Mouse (Mus musculus) lung, adult 18-20 months (tissue): ENCODE measurements around the gene Rbpms2.

Source experiments
- DNase-seq, 2 experiments: peaks; one replicate each; pipeline ENCODE4 v3.0.0; 2022; ENCODE audit warnings: mixed read lengths in 2 of 2

The Rbpms2 gene

DNA sequence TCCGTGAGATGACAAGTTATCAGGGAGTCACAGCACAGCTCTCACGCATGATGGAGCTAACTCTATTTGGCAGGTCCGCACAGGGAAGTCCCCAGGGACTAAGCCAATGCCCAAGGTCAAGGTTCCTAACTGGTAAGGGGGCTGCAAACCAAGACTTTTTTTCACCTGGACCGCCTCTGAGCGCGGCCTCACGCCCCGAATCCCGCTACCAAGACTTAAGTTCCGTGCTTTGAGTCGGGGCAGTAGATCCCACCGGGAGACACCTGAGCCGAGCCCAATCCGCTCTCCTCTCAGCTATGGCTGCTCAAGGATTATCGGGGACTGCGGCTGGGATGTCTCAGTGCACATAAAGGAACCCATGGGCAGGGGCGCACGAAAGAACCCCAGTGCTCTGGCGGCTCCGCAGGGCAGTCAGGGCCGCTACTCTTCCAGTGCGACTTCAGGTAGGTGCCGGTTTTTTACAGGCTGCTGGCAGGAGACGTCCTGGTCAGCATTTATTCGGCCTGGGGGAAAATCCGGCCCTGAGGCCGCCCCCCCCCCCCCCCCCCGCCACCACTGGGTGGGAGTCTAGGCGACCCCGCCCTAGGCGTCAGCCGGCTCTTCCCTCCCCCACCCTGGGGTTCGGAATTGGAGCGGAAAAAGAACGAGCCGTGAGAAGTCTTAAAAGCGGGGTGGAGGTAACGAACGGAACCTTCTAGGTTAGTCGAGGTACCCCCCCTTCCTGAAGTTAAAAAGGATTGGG, at the start of gene Rbpms2:
TSS of gene Rbpms2 (plus strand) at position 624 of the 742 bp plus-strand sequence.
- peak; percentile 29 to 44 for DNase-seq

DNA sequence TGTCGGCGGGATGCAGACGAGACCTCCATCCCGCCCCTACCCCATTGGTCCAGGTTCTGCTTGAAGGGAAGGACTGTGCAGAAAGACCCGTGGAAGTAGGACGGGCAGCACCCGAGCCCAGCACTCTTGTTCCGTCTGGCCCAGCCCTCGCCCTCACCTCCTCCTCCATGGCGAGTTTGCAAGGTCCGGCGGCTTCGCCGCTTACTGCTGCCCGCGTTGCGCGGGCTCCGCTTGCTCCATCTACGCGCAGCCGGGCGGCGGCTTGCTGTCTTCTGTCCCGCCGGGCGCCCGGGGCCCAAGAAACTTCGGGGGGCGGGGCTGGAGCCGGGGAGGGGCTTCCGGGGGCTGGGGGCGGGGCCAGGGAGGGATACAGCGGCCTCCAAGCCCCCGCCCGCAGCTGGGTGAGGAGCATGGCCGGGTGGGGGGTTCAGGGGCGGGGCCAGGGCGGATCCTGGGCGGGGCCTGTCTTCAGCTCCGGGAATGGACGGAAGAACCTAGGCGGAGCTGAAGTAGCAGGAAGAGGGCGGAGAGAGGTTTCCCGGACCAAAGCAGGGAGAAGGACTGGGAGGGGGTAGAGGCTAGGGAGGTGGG, 49.6 kb upstream of the Rbpms2 start, which contains the start of gene Plekho2:
TSS of gene Plekho2 (minus strand) at position 260 of the 591 bp plus-strand sequence.
- peak; percentile 93 to 96 for DNase-seq

DNA sequence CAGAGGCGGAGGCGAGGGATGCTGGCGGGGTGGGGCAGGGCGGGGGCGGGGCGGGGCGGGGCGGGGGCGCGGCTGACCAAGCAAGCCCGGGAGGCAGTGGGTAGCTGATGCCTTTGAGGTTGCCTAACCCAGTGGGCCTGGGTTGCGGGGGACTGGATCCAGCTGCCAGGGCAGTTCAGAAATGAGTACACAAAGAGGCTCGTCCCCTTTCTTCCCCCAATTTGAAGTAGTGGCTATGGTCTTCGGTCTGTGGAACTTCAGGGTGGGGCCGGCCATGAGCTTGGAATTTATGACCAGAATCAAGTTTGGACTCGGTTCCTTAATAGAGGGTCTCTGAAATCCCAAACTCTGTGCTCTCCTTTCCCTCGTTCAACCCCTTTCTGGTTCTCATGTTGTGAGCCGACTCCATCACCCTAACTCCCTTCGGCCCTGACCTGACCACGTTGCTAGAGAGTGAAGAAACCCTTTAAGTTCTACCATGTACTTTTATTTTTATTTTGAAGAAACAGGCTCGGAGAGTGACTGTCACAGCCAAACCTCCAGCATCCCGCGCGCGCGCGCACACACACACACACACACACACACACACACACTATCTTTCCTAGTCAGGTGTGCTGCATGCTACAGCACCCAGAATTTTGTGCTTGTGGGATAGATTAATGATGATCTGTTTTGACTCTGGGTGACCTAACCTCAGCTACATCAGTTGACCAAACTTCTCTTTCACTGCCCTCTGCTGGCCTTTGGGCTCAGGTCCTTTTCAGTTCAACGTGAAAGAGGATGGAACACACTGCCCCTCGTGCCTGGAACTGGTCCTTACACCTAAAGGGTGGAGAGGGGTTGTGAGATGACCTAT, 48.8 kb upstream of the Rbpms2 start:
- peak; percentile 90 to 93 for DNase-seq

DNA sequence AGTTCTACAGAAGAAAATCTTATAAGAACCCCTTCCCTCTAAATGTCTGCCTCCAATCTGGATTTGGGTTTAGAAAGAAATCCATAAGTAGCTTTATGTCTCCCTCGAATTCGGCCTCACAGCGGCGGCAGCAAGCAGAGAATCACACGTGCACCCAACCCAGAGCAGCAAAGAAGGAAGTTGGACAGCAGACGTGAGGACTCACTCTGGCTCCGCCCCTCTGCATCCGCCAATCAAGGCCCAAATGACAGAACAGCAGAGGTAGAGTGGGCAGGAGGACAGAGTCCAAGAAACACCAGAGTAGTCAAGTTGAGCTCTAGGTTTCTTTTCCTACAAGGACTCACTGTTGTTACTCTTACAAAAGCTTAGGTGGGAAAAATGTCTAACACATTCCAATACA, 46.4 kb upstream of the Rbpms2 start:
- no peak for DNase-seq

DNA sequence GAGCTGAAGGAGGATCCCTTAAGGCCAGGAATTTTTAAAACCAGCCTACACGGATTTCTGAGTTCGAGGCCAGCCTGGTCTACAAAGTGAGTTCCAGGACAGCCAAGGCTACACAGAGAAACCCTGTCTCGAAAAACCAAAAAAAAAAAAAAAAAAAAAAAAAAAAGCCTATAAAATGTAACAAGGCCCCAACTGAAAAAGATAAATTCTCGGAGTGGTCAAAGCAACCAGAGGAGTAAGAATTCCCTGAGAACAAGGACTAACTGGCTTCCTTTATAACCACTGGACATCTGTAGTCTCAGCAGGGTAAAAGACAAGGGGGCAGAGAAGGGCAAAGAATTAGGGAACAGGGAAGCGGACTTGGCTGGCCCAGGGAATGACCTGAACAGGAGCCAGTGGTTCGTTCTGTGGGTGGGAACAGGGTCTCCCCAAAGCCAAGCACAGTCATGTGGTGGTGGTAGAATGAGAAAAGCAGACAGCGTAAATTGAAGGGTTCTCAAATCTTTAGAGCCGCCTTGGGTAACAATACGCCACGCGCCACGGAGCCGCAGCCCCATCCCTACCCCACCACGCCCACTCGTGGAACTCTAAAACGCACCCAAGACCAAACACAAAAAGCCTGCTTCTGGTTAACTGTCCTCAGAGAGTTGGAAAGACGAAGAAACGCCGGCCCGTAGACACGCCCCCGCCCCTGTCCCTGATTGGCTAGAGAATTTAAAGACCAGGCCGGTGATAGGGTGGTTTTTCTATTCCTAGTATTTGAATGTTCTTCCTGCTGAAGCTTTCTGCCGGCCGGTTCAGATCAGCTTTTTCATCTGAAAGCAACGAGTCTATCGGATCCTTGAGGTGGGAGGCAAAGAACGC, 42.8 kb upstream of the Rbpms2 start, which contains the start of gene Pif1:
TSS of gene Pif1 (plus strand) at position 755 of the 864 bp plus-strand sequence.
- peak; percentile 83 to 84 for DNase-seq

DNA sequence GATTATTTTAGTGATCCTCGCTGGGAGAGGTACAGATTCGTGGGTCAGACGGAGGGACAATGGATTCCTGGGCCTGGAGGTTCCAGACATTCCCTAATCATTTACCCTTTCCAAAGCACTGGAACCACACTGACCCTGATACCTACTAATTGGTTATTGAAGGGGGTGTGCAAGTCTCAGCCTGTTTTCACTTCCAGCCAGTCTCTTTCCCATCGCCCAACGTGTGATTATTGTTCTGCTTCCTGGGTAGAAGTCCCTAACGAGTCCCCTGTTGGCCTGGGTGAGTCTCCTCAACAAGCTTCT, 42.2 kb upstream of the Rbpms2 start:
- no peak for DNase-seq

DNA sequence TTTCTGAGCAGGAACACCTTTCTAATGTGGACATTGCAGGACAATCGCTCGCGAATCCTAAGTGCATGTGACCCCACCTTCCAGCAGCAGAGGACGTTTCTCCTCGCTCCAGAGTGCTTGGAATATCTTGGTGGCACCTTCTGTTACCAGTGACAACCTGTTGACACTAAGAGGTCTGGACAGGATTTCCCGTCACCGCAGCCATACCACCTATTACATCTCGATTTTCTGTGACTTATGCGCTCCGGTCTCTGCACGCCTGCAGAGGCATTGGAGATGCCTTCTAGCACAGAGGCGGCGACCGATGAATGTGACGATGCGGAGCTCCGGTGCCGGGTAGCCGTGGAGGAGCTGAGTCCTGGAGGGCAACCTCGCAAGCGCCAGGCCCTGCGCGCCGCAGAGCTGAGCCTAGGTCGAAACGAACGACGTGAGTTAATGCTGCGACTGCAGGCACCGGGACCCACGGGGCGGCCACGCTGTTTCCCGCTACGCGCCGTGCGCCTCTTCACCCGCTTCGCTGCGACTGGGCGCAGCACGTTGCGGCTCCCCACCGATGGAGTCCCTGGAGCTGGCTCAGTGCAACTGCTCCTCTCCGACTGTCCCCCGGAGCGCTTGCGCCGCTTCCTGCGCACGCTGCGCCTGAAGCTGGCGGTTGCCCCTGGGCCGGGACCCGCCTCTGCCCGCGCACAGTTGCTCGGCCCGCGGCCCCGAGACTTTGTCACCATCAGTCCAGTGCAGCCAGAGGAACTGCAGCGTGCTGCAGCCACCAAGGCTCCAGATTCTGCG, 41.7 kb upstream of the Rbpms2 start:
- no peak for DNase-seq

DNA sequence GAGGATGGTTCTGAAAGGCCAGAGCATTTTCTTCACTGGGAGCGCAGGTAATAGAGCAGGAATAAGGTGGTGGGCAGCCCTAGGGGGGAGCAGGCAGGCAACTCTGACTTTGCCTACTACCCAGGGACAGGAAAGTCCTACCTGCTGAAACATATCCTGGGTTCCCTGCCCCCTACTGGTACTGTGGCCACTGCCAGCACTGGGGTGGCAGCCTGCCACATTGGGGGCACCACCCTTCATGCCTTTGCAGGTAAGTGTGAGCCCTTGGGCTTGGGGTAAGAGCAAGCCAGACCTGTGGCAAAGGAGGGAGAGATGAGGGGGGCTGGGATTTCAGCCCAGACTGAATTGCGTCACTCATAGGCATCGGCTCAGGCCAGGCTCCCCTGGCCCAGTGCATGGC, 40.4 kb upstream of the Rbpms2 start:
- no peak for DNase-seq

DNA sequence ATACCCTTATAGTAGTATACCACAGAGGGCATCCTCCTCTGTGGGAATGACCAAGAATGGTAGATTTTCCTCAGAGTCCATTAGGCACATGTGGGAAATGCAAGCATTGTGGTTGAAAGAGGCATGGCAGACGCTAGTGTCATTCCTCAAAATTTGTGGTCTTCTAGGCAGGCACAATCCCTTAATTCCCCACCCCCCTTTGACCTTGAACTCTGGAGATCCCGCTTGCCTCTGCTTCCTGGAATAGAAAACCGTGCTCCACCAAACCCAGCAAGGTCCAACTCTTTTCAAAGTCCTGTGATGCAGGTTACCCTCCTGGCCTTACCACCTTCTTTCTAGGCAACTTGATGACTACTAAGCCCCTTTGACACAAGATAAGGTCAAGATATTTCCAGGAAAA, 36.7 kb upstream of the Rbpms2 start:
- no peak for DNase-seq

DNA sequence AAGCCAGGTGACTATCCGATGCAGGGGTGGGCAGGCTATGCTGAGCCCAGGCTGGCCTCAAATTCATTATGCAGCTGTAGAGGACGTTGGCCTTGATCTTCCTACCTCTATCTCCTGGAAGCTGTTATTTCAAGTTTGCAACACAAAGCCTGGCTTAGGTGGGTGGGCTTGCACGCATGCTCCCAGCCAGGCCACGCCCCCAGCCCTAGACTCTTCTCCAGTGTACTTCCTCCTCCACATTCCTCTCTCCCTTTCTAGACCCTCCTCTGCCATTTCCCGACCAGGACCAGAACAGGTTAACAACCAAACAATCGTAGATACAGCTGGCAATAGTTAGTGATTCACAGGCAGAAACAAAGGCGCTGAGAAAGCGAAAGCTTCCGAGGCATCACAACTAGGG, 35.9 kb upstream of the Rbpms2 start:
- DNase-seq, result no peak

DNA sequence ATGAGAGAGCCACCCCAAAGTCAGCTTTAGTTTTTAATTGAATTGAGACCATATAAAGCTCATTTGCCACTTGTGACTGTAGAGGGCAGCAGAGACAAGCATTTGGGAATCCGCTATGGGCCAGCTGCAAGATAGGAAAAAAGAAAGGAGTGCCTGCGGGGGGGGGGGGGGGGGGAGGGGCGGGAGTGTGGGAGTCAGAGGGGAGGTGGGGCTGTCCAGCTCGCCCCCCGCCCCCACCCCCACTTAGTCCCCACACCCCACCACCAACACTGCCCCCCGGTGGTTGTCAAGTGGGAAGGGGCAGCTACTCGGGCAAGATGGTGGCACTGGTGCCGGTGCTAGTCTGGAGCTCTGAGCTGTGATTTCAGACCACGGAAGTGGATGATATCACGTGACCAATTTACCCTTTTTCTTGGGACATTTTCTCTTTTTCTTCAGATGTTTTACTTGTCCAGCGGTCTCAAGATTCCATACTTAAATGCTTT, 30.6 kb upstream of the Rbpms2 start:
- DNase-seq, result peak; percentile 25 to 51

DNA sequence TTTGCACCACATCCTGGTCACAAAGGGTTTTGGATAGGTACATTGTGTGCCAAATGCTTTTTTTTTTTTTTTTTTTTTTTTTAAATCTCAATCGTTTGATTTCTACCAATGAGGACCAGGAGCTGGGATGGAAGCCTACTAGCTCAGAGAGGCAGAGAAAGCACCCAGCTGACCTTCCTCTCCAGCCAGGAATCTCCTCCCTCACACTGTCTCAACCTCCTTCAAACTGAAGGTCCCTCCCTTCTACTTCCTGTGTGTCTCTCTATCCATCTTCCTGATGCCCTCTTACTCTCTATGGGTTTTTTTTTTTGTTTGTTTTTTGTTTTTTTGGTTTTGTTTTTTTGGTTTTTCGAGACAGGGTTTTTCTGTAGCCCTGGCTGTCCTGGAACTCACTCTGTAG, 28.5 kb upstream of the Rbpms2 start:
- no peak for DNase-seq

DNA sequence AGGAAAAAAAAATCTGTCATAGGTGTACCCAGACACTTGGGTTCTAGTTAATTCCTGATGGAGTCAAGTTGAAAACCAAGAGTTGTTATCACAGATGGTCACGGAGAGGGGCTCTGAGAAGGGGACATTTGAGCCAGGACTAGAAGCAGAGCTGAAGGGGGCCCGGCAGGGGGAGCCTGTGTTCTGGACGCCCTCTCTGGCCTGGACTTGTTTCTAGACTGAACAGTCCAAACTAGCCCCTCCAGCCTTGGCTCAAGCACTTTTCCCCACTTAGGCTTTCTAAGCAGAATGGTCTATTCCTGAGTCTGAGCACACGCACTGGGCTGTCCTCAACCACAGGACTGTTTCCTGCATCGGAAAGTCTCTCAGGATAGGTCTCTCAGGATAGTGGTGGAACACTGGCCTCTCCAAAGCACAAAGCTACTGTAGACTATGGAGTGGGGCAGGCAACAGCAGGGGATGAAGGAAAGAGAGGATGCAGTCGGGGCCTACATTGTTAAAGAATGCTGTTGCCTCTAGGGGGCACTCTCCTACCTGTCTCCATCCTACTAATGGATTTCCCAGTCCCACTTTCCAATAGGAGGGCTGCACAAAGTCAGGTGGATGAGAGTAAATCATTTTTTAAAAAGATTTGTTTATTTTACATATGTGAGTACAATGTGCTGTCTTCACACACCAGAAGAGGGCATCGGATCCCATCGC, 25.9 kb upstream of the Rbpms2 start:
- DNase-seq, result no peak

DNA sequence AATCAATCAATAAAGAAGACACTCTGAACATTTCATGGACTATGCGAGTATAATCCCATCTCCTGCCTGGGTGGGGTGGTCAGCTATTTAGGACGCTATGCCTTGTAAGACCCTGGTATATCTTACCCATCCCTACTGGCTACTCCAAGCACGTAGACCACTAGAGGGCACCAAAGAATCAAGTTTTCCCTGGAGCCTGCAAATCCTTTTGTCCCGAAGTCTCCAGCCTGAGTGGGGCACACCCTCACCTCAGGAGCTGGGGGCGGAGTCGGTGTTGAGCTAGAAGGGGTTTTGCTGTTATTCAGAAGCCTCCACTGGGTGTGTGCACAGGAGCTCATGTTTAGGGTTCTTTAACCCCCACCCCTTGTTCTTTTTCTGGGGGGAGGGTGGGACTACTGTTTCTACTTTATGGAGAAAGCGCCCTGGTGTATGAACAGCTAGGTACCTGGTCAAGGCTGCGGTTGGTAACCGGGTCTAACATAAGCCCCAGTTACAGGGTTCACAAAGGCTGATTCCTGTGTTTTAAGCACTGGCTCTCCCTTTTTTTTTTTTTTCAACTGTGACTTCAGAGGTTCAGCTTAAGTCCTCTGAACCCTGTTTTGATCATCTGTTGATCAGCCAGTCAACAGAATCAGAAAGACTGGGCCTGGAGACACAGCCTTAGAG, 23.8 kb upstream of the Rbpms2 start:
- peak; percentile 69 to 84 for DNase-seq

DNA sequence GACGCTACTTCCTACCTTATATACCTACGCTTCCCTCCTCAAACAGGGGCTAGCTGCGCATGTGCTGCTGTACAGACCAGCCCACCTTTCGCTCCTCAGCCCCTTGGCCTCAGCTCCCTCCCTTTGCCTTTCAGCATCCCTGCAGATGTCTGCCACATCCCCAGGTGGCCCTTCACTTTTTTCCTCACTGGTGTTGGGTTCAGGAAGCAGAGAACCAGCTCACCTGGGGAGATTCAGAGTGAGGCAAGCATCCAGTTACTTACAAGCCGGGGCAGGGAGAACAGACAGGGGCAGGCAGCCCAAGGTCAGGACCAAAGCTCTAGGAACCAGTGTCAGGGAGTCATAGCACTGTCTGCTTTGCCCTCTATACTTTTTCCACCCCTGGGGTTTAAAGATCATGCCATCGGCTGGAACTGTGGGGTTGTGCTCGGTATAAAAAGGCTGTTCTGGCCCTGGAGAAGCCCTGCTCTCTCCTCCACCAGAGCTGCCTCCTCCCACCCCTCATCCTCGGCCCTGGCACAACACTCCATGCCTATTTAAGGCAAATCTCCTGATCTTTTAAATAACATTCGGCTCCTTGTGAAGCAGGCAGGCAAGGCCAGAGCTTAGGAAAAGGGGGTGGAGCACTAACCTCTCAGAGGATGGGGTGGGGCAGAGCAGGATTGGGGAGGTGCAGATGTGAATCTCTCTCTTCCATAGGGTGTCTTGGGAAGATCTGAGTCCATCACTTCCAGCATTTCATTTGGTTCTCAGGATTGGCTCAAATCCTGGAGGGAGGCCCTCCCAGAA, 22.9 kb upstream of the Rbpms2 start:
- no peak for DNase-seq

DNA sequence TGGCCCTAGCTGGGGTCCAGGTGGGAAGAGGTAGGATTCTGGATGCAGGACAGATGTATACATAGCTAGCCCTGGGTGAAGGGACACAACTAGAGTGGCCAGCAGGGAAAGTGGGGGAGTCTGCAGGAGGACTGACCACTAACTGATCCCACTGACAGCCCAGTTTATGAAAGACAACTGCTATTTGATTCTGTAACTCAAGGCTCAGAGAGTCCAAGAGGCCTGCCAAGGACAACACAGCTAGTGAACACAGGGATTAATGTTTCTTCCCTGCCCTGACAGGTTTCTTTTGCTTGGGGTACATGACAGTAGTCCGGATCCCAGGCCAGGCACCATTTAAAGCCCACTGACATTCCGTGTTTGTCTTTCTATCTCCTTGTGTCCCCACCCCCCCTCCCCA, 22.3 kb upstream of the Rbpms2 start:
- DNase-seq, result no peak

DNA sequence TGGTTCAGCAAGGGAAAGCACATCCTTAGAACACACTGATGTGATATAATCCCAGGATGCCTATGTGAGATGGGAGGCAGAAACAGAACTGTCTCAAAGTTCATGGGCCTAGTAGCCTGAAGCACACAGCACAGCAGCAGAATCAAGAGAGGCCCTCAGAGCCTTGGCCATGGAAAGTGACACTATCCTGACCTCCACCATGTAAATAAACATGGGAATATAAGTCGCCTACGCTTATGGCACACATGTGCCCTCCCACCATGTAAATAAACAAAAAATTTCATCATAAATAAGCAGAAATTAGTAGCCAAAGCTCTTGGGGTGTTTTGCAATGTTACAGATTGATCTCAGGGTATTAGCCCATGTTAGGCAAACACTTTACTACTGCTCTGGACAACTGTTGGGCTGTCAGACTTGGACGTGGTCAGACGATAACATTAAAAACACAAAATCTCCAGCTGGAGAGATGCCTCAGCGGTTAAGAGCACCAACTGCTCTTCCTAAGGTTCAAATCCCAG, 17.4 kb upstream of the Rbpms2 start:
- DNase-seq, result no peak

DNA sequence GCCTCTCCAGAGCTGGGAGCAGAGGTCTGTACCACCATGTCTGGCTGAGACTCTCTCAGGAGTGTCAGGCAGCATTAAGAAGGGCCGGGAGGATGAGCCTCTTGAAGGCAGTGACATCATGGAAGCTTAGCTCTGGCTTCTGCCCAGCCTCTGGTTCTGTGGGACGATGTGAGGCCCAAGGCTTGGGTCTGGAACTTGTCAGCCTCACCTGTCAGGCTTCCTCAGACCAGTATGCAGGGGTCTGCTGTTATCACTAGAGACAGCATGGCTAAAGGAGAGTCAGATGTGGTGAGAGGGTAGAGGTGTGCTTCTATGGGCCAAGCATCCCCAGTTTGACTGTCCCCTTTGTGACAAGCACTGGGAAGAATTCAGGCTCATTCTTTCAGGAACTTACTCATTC, 16.4 kb upstream of the Rbpms2 start:
- DNase-seq, result no peak

DNA sequence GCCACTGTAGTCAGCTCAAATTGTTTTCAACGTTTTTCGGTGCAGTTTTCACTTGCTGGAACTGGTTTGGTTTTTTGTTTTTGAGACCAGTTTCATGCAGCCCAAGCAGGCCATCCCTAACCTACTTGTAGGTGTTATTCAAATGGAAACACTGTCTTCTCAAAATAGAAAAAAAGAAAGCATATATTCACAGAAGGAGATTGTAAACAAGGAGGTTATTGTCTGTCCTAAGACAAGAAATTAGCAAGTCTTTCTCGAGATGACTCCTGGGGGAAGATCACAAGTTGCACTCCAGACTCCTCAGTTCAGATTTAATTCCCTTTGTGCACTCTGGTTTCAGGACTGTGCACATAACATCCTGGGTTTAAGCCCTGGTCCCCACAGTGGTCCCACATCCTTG, 10.1 kb upstream of the Rbpms2 start:
- no peak for DNase-seq
